Mouse (Mus musculus): ENCODE results near the gene Aqp3.
A peak's percentile ranks its signal among the peaks of the same experiment; 100 is the strongest.

Gene Aqp3

GRCm38 (mm10) chr4:41097871-41098576 lies at the start of gene Aqp3:
Aqp3 (minus strand) TSS chr4:41098183.
- peak; percentile 59 to 66 for DNase-seq (ENCODE audit: low spot score in 2 of 2)

- no peak for DNase-seq (ENCODE audit: low spot score in 2 of 2)
Observed at GRCm38 (mm10) chr4:41142601-41143000, 44.6 kb upstream of the Aqp3 start.

GRCm38 (mm10) chr4:41140174-41140875 lies 42.3 kb upstream of the Aqp3 start:
- DNase-seq (ENCODE audit: low spot score in 2 of 2): no peak

GRCm38 (mm10) chr4:41136811-41137210 lies 38.8 kb upstream of the Aqp3 start:
- no peak for DNase-seq (ENCODE audit: low spot score in 2 of 2)

GRCm38 (mm10) chr4:41136454-41136805 lies 38.4 kb upstream of the Aqp3 start:
- peak in 1 of 2 experiments; percentile 35 for DNase-seq (ENCODE audit: low spot score in 2 of 2)

- peak; percentile 57 to 62 for DNase-seq (ENCODE audit: low spot score in 2 of 2)
Observed at GRCm38 (mm10) chr4:41135711-41136453, 37.9 kb upstream of the Aqp3 start, which contains the start of gene Ube2r2. Ube2r2 (plus strand) TSS chr4:41135743.

- DNase-seq (ENCODE audit: low spot score in 2 of 2): peak; percentile 69
Observed at GRCm38 (mm10) chr4:41134935-41135710, 37.1 kb upstream of the Aqp3 start.

- DNase-seq (ENCODE audit: low spot score in 2 of 2): peak; percentile 19 to 47
Observed at GRCm38 (mm10) chr4:41133529-41134291, 35.7 kb upstream of the Aqp3 start.

- peak; percentile 25 to 58 for DNase-seq (ENCODE audit: low spot score in 2 of 2)
Observed at GRCm38 (mm10) chr4:41132471-41132870, 34.5 kb upstream of the Aqp3 start.

GRCm38 (mm10) chr4:41129836-41130235 lies 31.9 kb upstream of the Aqp3 start:
- peak in 1 of 2 experiments; percentile 41 for DNase-seq (ENCODE audit: low spot score in 2 of 2)

GRCm38 (mm10) chr4:41129406-41129805 lies 31.4 kb upstream of the Aqp3 start:
- peak; percentile 69 to 76 for DNase-seq (ENCODE audit: low spot score in 2 of 2)

- peak; percentile 98 to 99 for DNase-seq (ENCODE audit: low spot score in 2 of 2)
Observed at GRCm38 (mm10) chr4:41124180-41124951, 26.4 kb upstream of the Aqp3 start, which contains the start of gene Nol6. Nol6 (minus strand) TSS chr4:41124455.

GRCm38 (mm10) chr4:41118706-41119292 lies 20.8 kb upstream of the Aqp3 start:
- DNase-seq (ENCODE audit: low spot score in 2 of 2): peak; percentile 38 to 59

GRCm38 (mm10) chr4:41116817-41117216 lies 18.8 kb upstream of the Aqp3 start:
- DNase-seq (ENCODE audit: low spot score in 2 of 2): no peak

GRCm38 (mm10) chr4:41115793-41116192 lies 17.8 kb upstream of the Aqp3 start:
- no peak for DNase-seq (ENCODE audit: low spot score in 2 of 2)

- no peak for DNase-seq (ENCODE audit: low spot score in 2 of 2)
Observed at GRCm38 (mm10) chr4:41115074-41115473, 17.1 kb upstream of the Aqp3 start.

GRCm38 (mm10) chr4:41114358-41115070 lies 16.5 kb upstream of the Aqp3 start:
- no peak for DNase-seq (ENCODE audit: low spot score in 2 of 2)

GRCm38 (mm10) chr4:41108717-41109425 lies 10.9 kb upstream of the Aqp3 start:
- DNase-seq (ENCODE audit: low spot score in 2 of 2): no peak

Measured in spleen, postnatal 36 days (tissue).